Mouse (Mus musculus) E14TG2a.4 (cell line): Measurements from ENCODE around the gene Spint2.

Experiments used
- H3K27me3 ChIP-seq: 2 replicates; pipeline ENCODE4 v1.6.1; 2014; ENCODE audit warnings: low read length, control low read depth; ENCODE audit not compliant: insufficient read depth
- H3K36me3 ChIP-seq: 2 replicates; pipeline ENCODE4 v1.6.1; 2014; ENCODE audit warnings: low read length, control low read depth; ENCODE audit not compliant: insufficient read depth
- H3K4me1 ChIP-seq: replicated peaks from 2 replicates; pipeline ENCODE4 v1.6.1; 2014; ENCODE audit warnings: low read depth, low read length, control low read depth
- H3K4me3 ChIP-seq: replicated peaks from 2 replicates; pipeline ENCODE4 v1.5.1; 2014; ENCODE audit warnings: mild to moderate bottlenecking, low read length
- H3K9me3 ChIP-seq: 2 replicates; pipeline ENCODE4 v1.6.1; 2014; ENCODE audit warnings: low read length, control low read depth
- CTCF ChIP-seq: conservative IDR thresholded peaks from 2 replicates; pipeline ENCODE4 v1.5.1; 2014; ENCODE audit warnings: low read length
- NANOG ChIP-seq: IDR thresholded peaks from 2 replicates; pipeline ENCODE4 v1.6.1; 2014; ENCODE audit warnings: borderline replicate concordance, low read length, mixed read lengths
- POU5F1 ChIP-seq: IDR thresholded peaks from 2 replicates; pipeline ENCODE4 v1.6.1; 2014; ENCODE audit warnings: low read length, borderline replicate concordance

Spint2 gene

GRCm38 (mm10) chr7:29259781-29260730 lies 21.7 kb downstream of the Spint2 start:
- Histone ChIP-seq H3K27me3 (no peaks in the 10 kb centered on the region), H3K4me3 (no peak overlapping the region), H3K9me3 (no peaks in the 10 kb centered on the region), H3K36me3 (peaks cover 96% of the 10 kb centered on the region), H3K4me1 (peaks cover 70% of the 10 kb centered on the region)
- TF ChIP-seq CTCF = no peak
- no peak for TF ChIP-seq POU5F1
- TF ChIP-seq NANOG = no peak

- Histone ChIP-seq H3K27me3 (no peaks in the 10 kb centered on the region), H3K4me1 (peaks cover 55% of the 10 kb centered on the region), H3K9me3 (no peaks in the 10 kb centered on the region), H3K4me3 (no peak overlapping the region), H3K36me3 (peaks cover 84% of the 10 kb centered on the region)
- TF ChIP-seq NANOG (no peak), POU5F1 (no peak), CTCF (no peak)
Measured at GRCm38 (mm10) chr7:29257368-29257767, 24.3 kb downstream of the Spint2 start.

GRCm38 (mm10) chr7:29255875-29256274 lies 25.8 kb downstream of the Spint2 start:
- H3K4me3 ChIP-seq = no peak overlapping the region
- peaks cover 70% of the 10 kb centered on the region for H3K36me3 ChIP-seq
- TF ChIP-seq POU5F1 (no peak), NANOG (no peak), CTCF (no peak)
- no peaks in the 10 kb centered on the region for H3K27me3 ChIP-seq
- peaks cover 45% of the 10 kb centered on the region for H3K4me1 ChIP-seq
- H3K9me3 ChIP-seq = no peaks in the 10 kb centered on the region

GRCm38 (mm10) chr7:29253842-29254241 lies 27.9 kb downstream of the Spint2 start:
- Histone ChIP-seq H3K4me3 (no peak overlapping the region), H3K4me1 (peaks cover 39% of the 10 kb centered on the region), H3K9me3 (no peaks in the 10 kb centered on the region), H3K27me3 (no peaks in the 10 kb centered on the region), H3K36me3 (peaks cover 52% of the 10 kb centered on the region)
- TF ChIP-seq NANOG = no peak
- no peak for TF ChIP-seq CTCF
- no peak for TF ChIP-seq POU5F1

- peaks cover 54% of the 10 kb centered on the region for H3K4me1 ChIP-seq
- H3K9me3 ChIP-seq = no peaks in the 10 kb centered on the region
- H3K4me3 ChIP-seq = no peak overlapping the region
- H3K27me3 ChIP-seq = no peaks in the 10 kb centered on the region
- TF ChIP-seq NANOG (no peak), POU5F1 (no peak), CTCF (no peak)
- H3K36me3 ChIP-seq = peaks cover 40% of the 10 kb centered on the region
Measured at GRCm38 (mm10) chr7:29251166-29251565, 30.5 kb downstream of the Spint2 start.

GRCm38 (mm10) chr7:29248261-29248841 lies 33.4 kb downstream of the Spint2 start, which contains the start of gene 2200002D01Rik:
Gene 2200002D01Rik (minus strand): TSS chr7:29248466.
- H3K27me3 ChIP-seq = no peaks in the 10 kb centered on the region
- peaks cover 34% of the 10 kb centered on the region for H3K36me3 ChIP-seq
- H3K9me3 ChIP-seq = no peaks in the 10 kb centered on the region
- H3K4me3 ChIP-seq = peak within 1 kb of the TSS; percentile 74
- H3K4me1 ChIP-seq = peaks cover 76% of the 10 kb centered on the region
- TF ChIP-seq CTCF = no peak
- TF ChIP-seq POU5F1 = no peak
- no peak for TF ChIP-seq NANOG

- peaks cover 76% of the 10 kb centered on the region for H3K4me1 ChIP-seq
- H3K36me3 ChIP-seq = peaks cover 37% of the 10 kb centered on the region
- H3K4me3 ChIP-seq = peak overlapping the region; percentile 74
- no peaks in the 10 kb centered on the region for H3K27me3 ChIP-seq
- H3K9me3 ChIP-seq = no peaks in the 10 kb centered on the region
- TF ChIP-seq NANOG (no peak), POU5F1 (no peak), CTCF (no peak)
Measured at GRCm38 (mm10) chr7:29247706-29248105, 34.0 kb downstream of the Spint2 start.

GRCm38 (mm10) chr7:29247314-29247700 lies 34.4 kb downstream of the Spint2 start:
- H3K36me3 ChIP-seq = peaks cover 37% of the 10 kb centered on the region
- H3K4me3 ChIP-seq = peak overlapping the region; percentile 74
- H3K4me1 ChIP-seq = peaks cover 80% of the 10 kb centered on the region
- no peaks in the 10 kb centered on the region for H3K9me3 ChIP-seq
- H3K27me3 ChIP-seq = no peaks in the 10 kb centered on the region
- no peak for TF ChIP-seq POU5F1
- peak; percentile 91 for TF ChIP-seq CTCF
- TF ChIP-seq NANOG = no peak
